Mouse (Mus musculus) limb, embryonic 11.5 days (tissue): Measurements from ENCODE around the gene Dnajc11. TPM values are rescaled to one million over a fixed set of nuclear protein-coding genes. Genes with fewer than 3 reads are reported as not detected.

Experiments used
- ATAC-seq: fragments of 200-750 bp; cut with Nextera tagmentation; 2 replicates; pipeline ENCODE4 v1.8.0; 2017; ENCODE audit warnings: low read depth; ENCODE audit not compliant: insufficient number of reproducible peaks, low FRiP score, low TSS enrichment
- DNase-seq: peaks from one replicate; pipeline ENCODE4 v3.0.0-alpha.2; 2015; ENCODE audit warnings: low spot score
- H3K27ac ChIP-seq: fragments of 300-500 bp; sonication (generic); replicated peaks from 2 replicates; pipeline ENCODE4 v1.5.1; 2014; ENCODE audit warnings: low read depth, mild to moderate bottlenecking, low read length
- H3K27me3 ChIP-seq: fragments of 300-500 bp; sonication (generic); 2 replicates; pipeline ENCODE4 v1.6.1; 2014; ENCODE audit warnings: mild to moderate bottlenecking, low read length, mixed read lengths; ENCODE audit not compliant: control insufficient read depth, insufficient read depth
- H3K36me3 ChIP-seq: fragments of 300-500 bp; sonication (generic); 2 replicates; pipeline ENCODE4 v1.6.1; 2014; ENCODE audit warnings: mild to moderate bottlenecking, low read length, moderate library complexity, mixed read lengths; ENCODE audit not compliant: control insufficient read depth, insufficient read depth
- H3K4me1 ChIP-seq: fragments of 300-500 bp; sonication (generic); 2 replicates; pipeline ENCODE4 v1.6.1; 2014; ENCODE audit warnings: low read length, mixed read lengths; ENCODE audit not compliant: control insufficient read depth, insufficient read depth
- H3K4me2 ChIP-seq: fragments of 300-500 bp; sonication (generic); 2 replicates; pipeline ENCODE4 v1.6.1; 2014; ENCODE audit warnings: low read depth, mild to moderate bottlenecking, moderate library complexity; ENCODE audit not compliant: severe bottlenecking
- H3K4me3 ChIP-seq: fragments of 300-500 bp; sonication (generic); 2 replicates; pipeline ENCODE4 v1.5.1; 2014; ENCODE audit warnings: low read depth, low read length
- H3K9ac ChIP-seq: fragments of 300-500 bp; sonication (generic); 2 replicates; pipeline ENCODE4 v1.6.1; 2014; ENCODE audit warnings: mild to moderate bottlenecking, low read length
- H3K9me3 ChIP-seq: fragments of 300-500 bp; sonication (generic); 2 replicates; pipeline ENCODE4 v1.6.1; 2016; ENCODE audit warnings: low read length; ENCODE audit not compliant: control insufficient read depth
- WGBS: fragments of 180-500 bp; shearing (Covaris S2); extraction: QIAGEN DNeasy Blood & Tissue Kit; methylation state at CpG from one replicate; pipeline ENCODE4 v1.1.7; 2014; 5-methylcytosine and 5-hydroxymethylcytosine counted together
- polyA plus RNA-seq: library from polyadenylated mRNA; unstranded; fragments of >200 nt; fragmentation: Nextera tagmentation; extraction: Ambion mirVana; gene quantifications from 2 replicates; pipeline ENCODE4 v1.2.1, GENCODE M21; 2014

Dnajc11 gene
- polyA plus RNA-seq, 1 experiment from 2014 or later: 90.9 TPM

DNA sequence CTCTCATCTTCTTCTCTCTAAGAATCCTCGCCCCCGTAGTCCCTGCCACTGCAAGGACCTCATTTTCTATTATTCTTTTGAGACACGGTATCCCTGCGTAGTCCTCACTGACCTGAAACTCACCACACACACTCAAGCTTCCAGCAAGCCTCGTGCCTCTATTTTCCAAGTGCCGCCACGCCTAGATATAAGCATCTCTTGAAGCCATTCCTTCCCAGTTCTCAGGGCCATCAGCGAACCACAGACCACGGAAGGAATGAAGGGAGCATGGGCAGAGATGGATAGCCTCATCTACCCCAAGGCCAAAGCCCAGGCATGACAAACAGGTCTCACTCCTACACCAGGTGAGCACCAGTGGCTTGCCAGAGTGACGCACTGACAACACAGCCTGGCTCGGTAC lies 91.0 kb downstream of the Dnajc11 start:
- 91% methylated on average over 11 of the region's 11 CpGs for WGBS
- no peaks in the 10 kb centered on the region for H3K27me3 ChIP-seq
- no peak overlapping the region for H3K4me3 ChIP-seq
- DNase-seq (no peak), ATAC-seq (no peak)
- H3K9me3 ChIP-seq: no peaks in the 10 kb centered on the region
- no peak overlapping the region for H3K4me2 ChIP-seq
- no peak overlapping the region for H3K9ac ChIP-seq
- peaks cover 17% of the 10 kb centered on the region for H3K36me3 ChIP-seq
- no peak overlapping the region for H3K27ac ChIP-seq
- H3K4me1 ChIP-seq: peaks cover 27% of the 10 kb centered on the region

DNA sequence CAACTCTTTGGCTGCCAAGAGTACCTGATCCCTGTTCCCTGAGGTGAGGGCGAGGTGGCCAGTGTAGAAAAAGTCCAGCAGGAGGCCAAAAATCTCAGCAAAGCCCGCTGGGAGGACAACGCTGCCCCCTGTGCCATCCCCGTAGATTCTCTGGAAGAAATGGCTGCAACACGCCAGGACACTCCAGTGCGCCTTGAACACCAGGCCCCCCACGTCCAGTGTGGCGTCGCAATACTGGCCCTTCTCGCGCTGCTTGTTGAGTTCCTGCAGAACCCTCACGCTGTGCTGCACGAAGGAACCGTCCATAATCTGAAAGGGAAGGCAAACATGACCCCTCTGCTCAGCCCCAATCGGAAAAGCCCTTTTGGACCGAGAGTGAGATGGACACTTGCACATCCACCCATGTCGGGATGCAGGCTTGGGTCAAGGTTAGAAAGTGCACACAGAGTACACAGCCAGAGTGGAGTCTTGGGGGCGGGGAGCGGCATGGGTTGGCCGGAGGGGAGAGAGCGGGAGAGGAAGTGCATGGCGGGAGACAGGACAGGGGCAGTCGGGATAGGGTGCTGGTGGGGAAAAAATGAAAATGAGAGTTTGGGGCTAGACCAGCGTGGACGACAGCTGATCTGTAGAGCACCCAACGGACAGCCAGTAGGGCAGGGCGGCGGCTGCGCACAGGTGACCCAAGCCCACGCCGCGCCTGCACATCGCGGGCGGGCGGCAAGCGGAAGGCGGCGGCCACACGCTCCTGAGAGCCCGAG lies 93.4 kb downstream of the Dnajc11 start:
- H3K27ac ChIP-seq: no peak overlapping the region
- no peaks in the 10 kb centered on the region for H3K9me3 ChIP-seq
- no peaks in the 10 kb centered on the region for H3K27me3 ChIP-seq
- H3K4me3 ChIP-seq: peak overlapping the region; percentile 72
- peaks cover 3% of the 10 kb centered on the region; the same call in 1 of the 2 replicates for H3K36me3 ChIP-seq
- peaks cover 27% of the 10 kb centered on the region for H3K4me1 ChIP-seq
- H3K4me2 ChIP-seq: peak overlapping the region; percentile 83
- ATAC-seq (peak; percentile 46; the same call in 1 of the 2 replicates), DNase-seq (peak; percentile 43)
- 5% methylated on average over 41 of the region's 41 CpGs for WGBS
- peak overlapping the region; percentile 81 for H3K9ac ChIP-seq

DNA sequence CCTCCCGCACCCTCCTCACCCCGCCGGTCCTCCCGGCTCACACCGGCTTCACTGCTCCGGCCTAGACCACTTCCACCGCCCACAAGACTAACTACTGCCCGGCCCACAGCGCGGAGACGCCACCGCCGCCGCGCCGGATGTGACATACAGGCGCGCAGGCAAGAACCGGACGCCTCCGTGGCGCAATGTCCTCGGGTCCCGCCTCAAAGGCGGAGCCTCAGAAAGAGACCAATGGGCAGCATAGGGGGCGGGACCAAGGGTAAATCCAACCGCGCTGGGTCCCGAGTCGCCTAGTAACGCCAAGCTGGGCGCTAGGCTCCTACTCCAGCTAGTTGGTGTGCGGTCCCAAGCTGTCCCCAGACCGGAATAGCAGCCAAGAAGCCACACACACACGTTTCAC lies 94.0 kb downstream of the Dnajc11 start, which contains the start of gene Zbtb48:
Gene Zbtb48 (minus strand): TSS at position 148 of the 400 bp plus-strand sequence.
- peak within 1 kb of the TSS; percentile 83 for H3K4me2 ChIP-seq
- ATAC-seq: peak; percentile 94
- H3K27ac ChIP-seq: 0 out of 2 replicates have a peak within 1 kb of the TSS, but pooled peaks have one; percentile 21
- no peaks in the 10 kb centered on the region for H3K27me3 ChIP-seq
- no peaks in the 10 kb centered on the region for H3K9me3 ChIP-seq
- H3K36me3 ChIP-seq: peaks cover 1% of the 10 kb centered on the region; the same call in 1 of the 2 replicates
- peak; percentile 95 for DNase-seq
- peak within 1 kb of the TSS; percentile 81 for H3K9ac ChIP-seq
- H3K4me1 ChIP-seq: peaks cover 27% of the 10 kb centered on the region
- 0% methylated on average over 35 of the region's 35 CpGs for WGBS
- peak within 1 kb of the TSS; percentile 72 for H3K4me3 ChIP-seq

GRCm38 (mm10) chr4:152028456-152028855 lies 95.0 kb downstream of the Dnajc11 start:
- WGBS: 64% methylated on average over 15 of the region's 15 CpGs
- H3K9me3 ChIP-seq: no peaks in the 10 kb centered on the region
- H3K36me3 ChIP-seq: no peaks in the 10 kb centered on the region; the same call in 1 of the 2 replicates
- DNase-seq: no peak
- H3K9ac ChIP-seq: no peak overlapping the region
- peaks cover 27% of the 10 kb centered on the region for H3K4me1 ChIP-seq
- no peak overlapping the region for H3K4me3 ChIP-seq
- no peak overlapping the region for H3K27ac ChIP-seq
- H3K4me2 ChIP-seq: peak overlapping the region; percentile 83
- H3K27me3 ChIP-seq: no peaks in the 10 kb centered on the region
- ATAC-seq: no peak

- peaks cover 27% of the 10 kb centered on the region for H3K4me1 ChIP-seq
- DNase-seq: no peak
- ATAC-seq: no peak
Measured at GRCm38 (mm10) chr4:152029087-152029486, 95.6 kb downstream of the Dnajc11 start.

GRCm38 (mm10) chr4:152029997-152030396 lies 96.5 kb downstream of the Dnajc11 start:
- H3K4me1 ChIP-seq: peaks cover 27% of the 10 kb centered on the region
- no peak overlapping the region for H3K4me3 ChIP-seq
- H3K4me2 ChIP-seq: no peak overlapping the region
- no peaks in the 10 kb centered on the region for H3K9me3 ChIP-seq
- ATAC-seq (no peak), DNase-seq (no peak)
- no peak overlapping the region for H3K27ac ChIP-seq
- H3K9ac ChIP-seq: no peak overlapping the region
- 76% methylated on average over 4 of the region's 4 CpGs for WGBS
- H3K27me3 ChIP-seq: no peaks in the 10 kb centered on the region
- H3K36me3 ChIP-seq: no peaks in the 10 kb centered on the region

More at GRCm38 (mm10) chr4:152029087-152029486, 95.6 kb downstream of the Dnajc11 start:
- Histone ChIP-seq H3K4me2 (no peak overlapping the region), H3K9me3 (no peaks in the 10 kb centered on the region), H3K27ac (no peak overlapping the region), H3K4me3 (no peak overlapping the region), H3K27me3 (no peaks in the 10 kb centered on the region), H3K9ac (no peak overlapping the region), H3K36me3 (no peaks in the 10 kb centered on the region)
- WGBS: 47% methylated on average over 5 of the region's 5 CpGs

Other genes starting within 250 kb of the Dnajc11 start
- gene Camta1, start 71.8 kb upstream of the Dnajc11 start, polyA plus RNA-seq: 106 and 109 TPM in 2 replicates
- 27.3 and 29.5 TPM in 2 replicates for gene Thap3, start 55.3 kb downstream of the Dnajc11 start, polyA plus RNA-seq
- gene Phf13, start 62.6 kb downstream of the Dnajc11 start, polyA plus RNA-seq: 28.6 and 29.4 TPM in 2 replicates
- 4.7 and 6.4 TPM in 2 replicates for gene Klhl21, start 75.1 kb downstream of the Dnajc11 start, polyA plus RNA-seq
- 21.0 and 23.9 TPM in 2 replicates for gene Zbtb48, start 94.0 kb downstream of the Dnajc11 start, polyA plus RNA-seq
- gene Tas1r1, start 104.9 kb downstream of the Dnajc11 start, polyA plus RNA-seq: 0.40 and 0.75 TPM in 2 replicates
- gene Nol9, start 105.6 kb downstream of the Dnajc11 start, polyA plus RNA-seq: 38.1 and 40.3 TPM in 2 replicates
- gene Plekhg5, start 138.8 kb downstream of the Dnajc11 start, polyA plus RNA-seq: 8.8 and 8.9 TPM in 2 replicates
- 0.38 and 0.79 TPM in 2 replicates for gene Tnfrsf25, start 182.2 kb downstream of the Dnajc11 start, polyA plus RNA-seq
- gene Espn, start 218.7 kb downstream of the Dnajc11 start, polyA plus RNA-seq: 1.6 and 1.9 TPM in 2 replicates
- not detected in 2 replicates for gene Hes2, start 225.2 kb downstream of the Dnajc11 start, polyA plus RNA-seq
- 32.1 and 33.3 TPM in 2 replicates for gene Acot7, start 244.4 kb downstream of the Dnajc11 start, polyA plus RNA-seq